Mouse (Mus musculus): ENCODE measurements around the gene Asic4. TPM values are rescaled to one million over a fixed set of nuclear protein-coding genes. Genes with fewer than 3 reads are reported as not detected.

The Asic4 gene
- 12.8 and 13.3 TPM in 2 replicates for polyA plus RNA-seq (2012; rRNA removed)

GRCm38 (mm10) chr1:75450314-75451005 is at the start of gene Asic4:
TSS of gene Asic4 (plus strand) at chr1:75450436.

DNA sequence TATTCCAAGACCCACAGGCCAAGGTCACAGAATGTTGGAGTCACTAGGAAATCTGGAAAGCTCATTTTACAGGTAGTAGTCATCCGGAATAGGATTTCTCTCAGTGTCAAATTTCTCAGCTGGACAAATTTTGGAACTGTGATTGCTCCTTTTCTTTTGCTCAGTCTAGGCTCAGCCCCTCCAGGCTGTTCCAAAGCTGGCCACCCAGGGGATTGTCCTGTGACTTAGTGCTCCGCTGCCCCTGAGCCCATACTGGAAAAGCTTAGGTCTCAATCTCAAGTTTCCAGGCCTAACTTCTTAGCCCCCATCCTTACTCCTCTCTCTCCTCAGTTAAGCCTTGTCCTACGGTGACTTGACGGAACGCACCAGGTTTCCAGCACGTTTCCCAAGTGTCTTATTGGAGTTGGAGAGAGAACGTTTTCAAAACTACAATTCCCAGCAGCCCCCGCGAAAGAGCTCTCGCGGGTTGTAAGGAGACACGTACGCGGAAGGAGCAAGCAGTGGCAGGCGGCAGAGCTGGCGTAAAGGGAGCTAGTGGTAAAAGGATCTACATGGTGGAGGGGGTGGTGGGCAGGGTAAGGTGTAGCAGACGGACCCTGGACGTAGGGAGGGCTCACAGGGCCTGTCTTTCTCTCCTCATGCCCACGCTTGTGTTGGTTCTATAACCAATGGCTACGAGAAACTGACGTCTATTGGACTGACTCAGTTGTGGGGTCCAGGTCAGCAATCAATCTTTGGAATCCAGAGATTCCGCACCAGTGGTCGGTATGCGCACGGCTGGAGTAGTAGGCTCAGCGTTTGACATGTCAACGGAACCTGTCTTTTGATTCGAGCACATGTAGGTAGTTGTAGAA is 14.5 kb upstream of the Asic4 start, which contains the start of gene Gmppa:
Gmppa (plus strand) TSS at position 456 of the 854 bp plus-strand sequence.

GRCm38 (mm10) chr1:75478916-75479634 is 28.8 kb downstream of the Asic4 start, which contains the start of the genes Chpf and Tmem198:
TSS of gene Chpf (minus strand) at chr1:75479307.
TSS of gene Tmem198 (plus strand) at chr1:75479532.

DNA sequence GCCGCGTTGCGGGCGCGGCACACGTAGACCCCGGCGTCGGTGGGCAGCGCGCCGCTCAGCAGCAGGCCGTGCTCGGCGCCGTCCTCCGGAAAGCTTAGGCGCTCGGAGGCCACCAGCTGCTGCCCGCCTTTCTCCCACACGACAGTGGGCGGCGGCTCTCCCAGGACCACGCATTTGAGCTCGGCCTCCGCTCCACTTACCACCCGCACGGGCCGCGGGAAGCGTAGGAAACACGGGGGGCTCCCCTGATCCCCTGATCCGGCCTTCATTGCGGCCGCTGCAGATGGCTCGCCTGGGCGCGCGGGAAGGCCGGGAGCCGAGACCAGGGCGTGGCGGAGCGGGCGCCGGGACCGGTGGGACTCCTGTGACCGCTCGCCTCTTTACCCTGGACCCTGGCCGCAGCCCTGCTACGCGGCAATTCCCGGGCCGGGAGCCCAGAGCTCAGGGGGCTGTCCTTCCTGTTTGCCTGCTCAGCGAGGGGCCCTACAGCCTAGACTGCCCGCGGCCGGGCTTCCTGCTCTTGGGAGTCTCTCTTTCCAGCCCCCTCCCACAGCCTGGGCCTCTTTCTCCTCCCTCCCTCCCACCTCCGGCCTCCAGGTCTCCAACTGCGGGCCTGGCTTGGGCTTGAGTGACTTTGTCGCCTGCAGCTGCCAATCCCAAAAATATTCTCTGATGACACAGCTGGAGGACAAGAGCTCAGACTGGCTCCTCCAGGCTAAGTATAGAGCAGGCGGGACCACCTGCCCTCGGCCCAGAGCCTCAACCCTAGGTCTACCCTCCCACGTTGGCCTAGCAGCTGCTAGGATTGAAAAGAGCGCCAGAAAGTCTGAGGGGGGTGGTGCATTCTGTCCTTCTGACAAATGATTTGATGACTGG is 56.0 kb downstream of the Asic4 start, which contains the start of gene Obsl1:
Obsl1 (minus strand) TSS at position 497 of the 876 bp plus-strand sequence.

DNA sequence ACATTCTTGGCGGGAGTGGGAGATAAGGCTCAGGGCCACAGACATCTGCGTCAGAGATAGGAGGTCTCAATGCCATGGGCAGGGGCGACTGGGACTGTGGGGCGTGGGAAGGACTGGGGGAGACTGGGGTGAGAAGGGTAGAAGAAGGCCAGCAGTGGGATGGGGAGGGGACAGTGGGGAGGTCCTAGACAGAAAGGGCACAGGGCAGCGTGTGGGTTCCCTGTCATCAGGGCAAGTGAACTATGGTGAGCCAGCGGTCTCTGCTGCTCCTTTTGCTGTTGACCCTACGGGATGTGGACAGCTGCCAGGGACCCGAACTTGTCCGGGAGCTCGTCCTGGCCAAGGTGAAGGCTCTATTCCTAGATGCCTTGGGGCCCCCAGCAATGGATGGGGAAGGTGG is 56.8 kb downstream of the Asic4 start, which contains the start of gene Inha:
Inha (plus strand) TSS at position 72 of the 400 bp plus-strand sequence.

DNA sequence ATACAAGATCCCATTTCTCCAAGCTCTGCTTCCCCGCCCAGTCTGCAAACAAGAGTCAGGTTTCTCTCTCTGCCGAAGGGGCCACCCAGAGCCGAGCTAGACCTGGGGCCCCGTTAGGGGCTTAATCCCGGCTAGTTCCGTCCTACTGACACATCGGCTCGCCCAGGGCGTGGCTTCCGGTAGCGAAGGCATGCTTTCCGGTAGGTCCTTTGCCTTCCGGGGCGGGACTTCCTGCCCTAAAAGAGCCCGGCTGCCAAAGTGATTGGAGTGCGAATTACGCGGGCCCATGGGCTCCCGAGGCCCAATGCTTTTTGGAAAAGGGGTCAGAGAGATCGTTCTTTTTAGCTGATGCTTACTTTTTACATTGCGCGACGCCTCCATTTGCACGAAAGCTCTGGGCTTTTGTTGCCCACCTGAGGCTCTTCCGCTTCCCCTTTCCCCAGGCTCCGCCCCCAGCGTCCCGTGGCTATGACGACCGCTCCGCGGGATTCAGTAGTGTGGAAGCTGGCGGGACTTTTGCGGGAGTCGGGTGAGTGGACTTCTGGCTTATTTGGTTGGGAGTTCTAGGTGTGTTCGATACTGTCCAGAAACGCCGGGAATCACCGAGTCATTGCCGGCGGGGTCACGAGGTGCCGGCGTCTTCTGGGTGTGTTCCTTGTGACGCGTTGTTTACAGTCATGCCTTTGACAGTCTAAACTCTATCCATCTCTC is 71.2 kb downstream of the Asic4 start, which contains the start of gene Stk11ip:
Stk11ip (plus strand) TSS at position 209 of the 711 bp plus-strand sequence.

Other genes with a start within 250 kb of the Asic4 start
- 16.4 and 29.6 TPM in 2 replicates for gene Glb1l, start 239.6 kb upstream of the Asic4 start, polyA plus RNA-seq (2012; rRNA removed)
- 197 and 230 TPM in 2 replicates for gene Stk16, start 239.6 kb upstream of the Asic4 start, polyA plus RNA-seq (2012; rRNA removed)
- 12.2 and 15.6 TPM in 2 replicates for gene Tuba4a, start 230.6 kb upstream of the Asic4 start, polyA plus RNA-seq (2012; rRNA removed)
- not detected in 2 replicates for gene A630095N17Rik, start 218.3 kb upstream of the Asic4 start, polyA plus RNA-seq (2012; rRNA removed)
- gene Dnajb2, start 214.0 kb upstream of the Asic4 start, polyA plus RNA-seq (2012; rRNA removed): 32.0 and 36.4 TPM in 2 replicates
- gene Ptprn, start 185.9 kb upstream of the Asic4 start, polyA plus RNA-seq (2012; rRNA removed): 11.9 and 13.4 TPM in 2 replicates
- gene Resp18, start 172.0 kb upstream of the Asic4 start, polyA plus RNA-seq (2012; rRNA removed): 9.7 and 17.3 TPM in 2 replicates
- 102 and 138 TPM in 2 replicates for gene Dnpep, start 132.4 kb upstream of the Asic4 start, polyA plus RNA-seq (2012; rRNA removed)
- 5.1 and 15.4 TPM in 2 replicates for gene Des, start 90.1 kb upstream of the Asic4 start, polyA plus RNA-seq (2012; rRNA removed)
- 40.6 and 51.1 TPM in 2 replicates for gene Speg, start 75.1 kb upstream of the Asic4 start, polyA plus RNA-seq (2012; rRNA removed)
- 50.2 and 71.7 TPM in 2 replicates for gene Gmppa, start 14.5 kb upstream of the Asic4 start, polyA plus RNA-seq (2012; rRNA removed)
- gene Chpf, start 28.9 kb downstream of the Asic4 start, polyA plus RNA-seq (2012; rRNA removed): 29.6 and 30.3 TPM in 2 replicates
- 9.1 and 16.2 TPM in 2 replicates for gene Tmem198, start 29.1 kb downstream of the Asic4 start, polyA plus RNA-seq (2012; rRNA removed)
- gene Obsl1, start 56.0 kb downstream of the Asic4 start, polyA plus RNA-seq (2012; rRNA removed): 96.8 and 109 TPM in 2 replicates
- 19.5 and 20.7 TPM in 2 replicates for gene Inha, start 56.6 kb downstream of the Asic4 start, polyA plus RNA-seq (2012; rRNA removed)
- 32.0 and 34.6 TPM in 2 replicates for gene Stk11ip, start 71.1 kb downstream of the Asic4 start, polyA plus RNA-seq (2012; rRNA removed)
- gene Slc4a3, start 95.8 kb downstream of the Asic4 start, polyA plus RNA-seq (2012; rRNA removed): 47.3 and 55.0 TPM in 2 replicates

All from central nervous system, embryonic 11.5 days (tissue).